Mouse (Mus musculus): ENCODE data around the gene Gm28051.

The Gm28051 gene

DNA sequence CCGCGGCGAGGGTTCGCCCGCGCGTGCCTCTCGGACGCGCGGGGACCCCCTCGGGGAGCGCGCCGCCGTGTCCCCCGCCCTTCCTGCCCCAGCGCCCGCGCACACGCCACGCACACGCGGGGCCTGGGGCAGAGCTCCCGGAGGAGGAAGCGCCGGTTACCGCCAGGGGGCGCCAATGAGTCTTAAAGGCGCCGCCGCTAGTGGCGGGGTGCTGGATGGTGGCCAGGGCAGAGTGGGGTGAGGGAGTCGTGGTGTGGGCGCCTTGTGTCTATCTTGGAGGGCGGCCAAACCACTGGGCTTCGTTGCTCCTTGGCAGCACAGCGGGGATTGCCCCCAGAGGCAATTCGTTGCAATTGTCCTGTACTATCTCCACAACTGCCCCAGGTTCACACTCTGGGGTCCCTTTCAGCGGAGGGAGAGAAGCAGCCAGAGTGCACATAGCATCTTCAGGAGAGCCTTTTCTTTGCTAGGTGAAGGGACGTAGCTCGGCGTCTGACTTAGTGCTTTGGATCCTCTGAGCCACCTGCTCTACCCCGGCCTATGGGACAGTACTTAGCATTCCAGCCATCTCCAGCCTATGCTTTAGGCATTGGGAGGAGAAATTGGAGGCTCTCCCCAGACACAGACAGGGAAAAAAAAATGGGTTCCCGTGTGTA lies 52.2 kb downstream of the Gm28051 start:
- DNase-seq = peak; percentile 75 to 77

- peak in 1 of 2 experiments; percentile 40 for DNase-seq
These were observed 52.9 kb downstream of the Gm28051 start, which contains the start of gene Itpk1 for GRCm38 (mm10) chr12:102704457-102705198. TSS of gene Itpk1 (minus strand) at chr12:102704930.

GRCm38 (mm10) chr12:102703921-102704408 lies 53.6 kb downstream of the Gm28051 start:
- no peak for DNase-seq

DNA sequence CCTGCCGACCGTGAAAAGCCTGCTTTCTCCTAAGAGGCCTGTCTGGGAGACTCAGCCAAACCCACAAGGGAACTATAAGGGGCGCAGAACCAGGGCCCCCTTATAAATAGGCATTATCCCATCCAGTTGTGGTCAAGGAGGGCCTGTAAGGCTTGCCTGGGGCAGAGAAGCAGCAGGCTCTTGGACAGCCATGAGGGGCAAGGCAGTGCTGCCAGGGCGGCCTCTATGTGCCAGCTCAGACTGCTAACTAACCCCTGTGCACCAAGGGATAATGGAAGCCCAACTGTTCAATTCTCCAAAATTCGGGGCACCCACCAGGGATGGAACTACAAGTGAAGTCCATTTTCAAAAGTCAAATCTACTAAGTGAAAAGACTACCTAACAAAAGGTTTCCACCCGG lies 54.1 kb downstream of the Gm28051 start:
- no peak for DNase-seq

GRCm38 (mm10) chr12:102703111-102703412 lies 54.5 kb downstream of the Gm28051 start:
- no peak for DNase-seq

GRCm38 (mm10) chr12:102702356-102703110 lies 55.0 kb downstream of the Gm28051 start:
- DNase-seq = peak; percentile 60 to 81

DNA sequence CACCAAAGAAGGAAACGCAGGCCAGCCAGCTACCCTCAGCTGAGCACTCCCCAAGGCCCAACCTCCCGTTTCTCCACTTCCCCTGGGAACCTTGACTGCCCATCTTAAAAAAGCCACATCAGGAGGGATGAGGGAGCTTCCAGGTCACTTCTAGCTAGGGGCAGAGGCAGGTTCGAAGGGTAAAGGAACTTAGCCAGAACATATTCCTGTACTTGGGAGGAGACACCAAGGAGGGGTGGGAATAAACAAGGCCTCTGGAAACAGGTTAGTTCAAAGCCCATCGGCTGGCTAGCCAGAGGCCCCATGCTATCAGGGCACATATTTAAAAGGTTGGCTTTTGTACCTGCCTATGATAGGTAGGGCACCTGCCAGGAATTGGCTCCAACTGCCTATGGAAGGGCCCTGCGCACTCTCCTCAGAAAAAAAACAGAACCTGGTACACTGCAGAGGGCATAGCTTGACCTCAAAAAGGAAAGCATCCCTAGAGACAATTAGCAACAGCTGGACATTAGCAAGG lies 55.8 kb downstream of the Gm28051 start:
- no peak for DNase-seq

- no peak for DNase-seq
These were observed 57.1 kb downstream of the Gm28051 start for GRCm38 (mm10) chr12:102700453-102700852.

DNA sequence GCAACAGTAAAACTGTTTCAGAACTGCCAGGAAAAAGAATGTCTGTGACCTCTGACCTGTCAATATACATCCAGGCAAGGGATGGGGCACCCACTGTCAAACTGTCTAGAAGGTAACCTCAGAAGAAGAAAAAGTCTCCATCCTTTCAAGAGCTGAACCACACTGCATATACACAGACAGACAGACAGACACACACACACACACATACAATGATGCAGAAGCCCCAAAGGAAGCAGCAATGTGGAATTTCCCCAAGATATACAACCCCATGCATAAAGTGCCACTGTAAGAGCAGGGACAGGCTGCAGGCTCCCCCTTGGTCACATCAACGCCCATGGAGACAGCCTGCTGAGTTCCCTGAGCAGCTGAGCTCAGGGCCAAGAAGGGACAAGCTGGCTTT lies 58.4 kb downstream of the Gm28051 start:
- DNase-seq = no peak

GRCm38 (mm10) chr12:102698089-102698684 lies 59.4 kb downstream of the Gm28051 start:
- no peak for DNase-seq

GRCm38 (mm10) chr12:102697381-102697780 lies 60.2 kb downstream of the Gm28051 start:
- DNase-seq = no peak

- no peak for DNase-seq
These were observed 60.8 kb downstream of the Gm28051 start for GRCm38 (mm10) chr12:102696635-102697354.

DNA sequence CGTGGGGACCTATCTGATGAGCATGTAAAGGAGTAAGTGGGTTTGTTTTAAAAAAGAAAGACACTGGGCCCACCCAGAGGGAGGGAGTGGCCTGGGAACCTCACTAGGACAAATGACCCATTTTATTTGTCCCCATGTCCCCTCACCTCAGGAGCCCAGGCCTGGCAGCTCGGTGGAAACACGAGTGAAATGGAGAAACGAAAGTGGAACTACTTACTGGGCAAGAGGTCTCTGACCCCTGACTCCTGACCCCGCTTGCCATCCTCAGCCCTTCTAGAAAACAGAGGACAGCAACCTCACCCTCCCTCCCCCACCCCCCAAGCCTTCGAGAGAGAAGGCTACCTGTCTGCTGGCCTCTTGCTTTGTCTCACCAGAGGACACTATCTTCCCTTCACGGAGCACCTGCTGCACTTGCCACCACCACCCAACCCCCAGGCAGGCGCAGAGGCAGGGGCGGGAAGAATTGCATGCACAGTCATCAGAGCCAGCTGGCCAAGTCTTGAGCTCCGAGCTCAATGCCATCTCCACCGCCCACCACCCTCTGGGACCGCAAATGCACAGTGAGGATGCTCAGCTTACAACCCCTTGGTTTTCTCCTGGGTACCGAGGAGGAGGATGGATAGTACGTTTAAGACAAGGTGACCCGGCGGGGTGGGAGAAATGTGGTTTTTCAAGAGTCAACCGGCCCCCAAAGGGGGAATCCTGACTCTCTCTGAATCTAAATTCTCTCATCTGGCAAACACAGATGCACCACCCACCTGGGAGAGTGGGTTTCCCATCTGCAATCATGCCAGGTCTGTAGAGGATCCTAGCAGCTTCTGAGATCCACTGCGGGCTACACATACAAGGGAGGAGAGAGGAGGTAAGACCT lies 62.0 kb downstream of the Gm28051 start:
- DNase-seq = no peak

DNA sequence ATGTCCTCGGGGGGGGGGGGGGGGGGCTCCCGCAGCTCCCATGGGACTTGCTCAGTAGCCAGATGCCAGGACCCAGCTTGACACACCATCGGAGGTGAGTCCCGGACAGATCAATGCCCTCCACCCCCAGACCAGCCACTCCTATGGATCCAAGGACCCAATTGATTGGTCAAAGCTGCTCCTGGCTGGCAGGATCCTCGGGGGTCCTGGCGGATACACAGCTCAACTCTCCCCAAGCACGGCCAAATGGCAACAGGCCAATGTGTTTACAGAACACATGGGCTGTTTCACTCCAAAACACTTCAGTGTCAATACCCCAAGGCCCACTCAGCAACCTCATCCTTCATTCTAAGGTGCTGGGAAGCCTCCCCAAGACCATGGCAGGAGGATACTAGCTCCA lies 65.8 kb downstream of the Gm28051 start:
- DNase-seq = no peak

DNA sequence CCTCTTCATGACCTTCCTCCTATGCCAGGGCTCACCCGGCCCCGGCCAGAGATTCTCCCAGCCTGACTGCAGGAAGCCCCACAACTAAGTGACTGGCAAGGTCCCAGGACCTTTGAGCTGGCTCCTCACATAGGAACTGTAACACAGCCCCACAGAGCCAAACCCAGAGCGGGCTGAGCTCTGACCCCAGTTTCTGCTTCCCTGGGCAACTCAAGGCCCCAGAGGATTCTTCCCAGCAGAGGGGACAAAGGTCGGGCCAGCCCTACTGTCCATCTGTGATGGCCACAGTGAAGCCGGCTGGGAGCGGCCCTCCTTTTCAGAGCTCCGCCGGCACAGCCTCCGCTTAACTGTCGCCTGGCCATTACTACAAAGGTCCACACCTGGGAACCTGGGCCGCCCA lies 66.4 kb downstream of the Gm28051 start:
- DNase-seq = peak; percentile 89 to 91

GRCm38 (mm10) chr12:102689773-102690563 lies 67.6 kb downstream of the Gm28051 start:
- DNase-seq = no peak

DNA sequence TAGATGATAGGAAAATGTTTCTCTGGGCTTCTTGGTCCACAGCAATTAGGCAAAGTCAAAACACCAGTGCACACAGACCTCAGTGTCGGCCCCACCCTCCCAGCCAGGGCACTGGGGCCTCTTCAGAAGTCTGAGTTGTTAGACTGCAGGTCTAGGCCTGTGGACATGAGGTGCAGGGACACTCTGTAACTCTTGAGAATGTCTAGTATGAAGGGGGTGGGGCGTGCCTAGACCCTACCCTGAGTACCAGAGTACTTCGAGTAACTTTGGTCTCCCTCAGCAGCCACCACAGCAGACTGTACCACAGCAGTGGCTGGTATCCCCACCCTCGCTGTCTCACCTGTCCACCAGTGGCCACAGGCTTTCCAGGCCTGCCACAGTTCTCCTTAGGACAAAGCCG lies 71.2 kb downstream of the Gm28051 start:
- DNase-seq = no peak

GRCm38 (mm10) chr12:102685523-102685931 lies 72.0 kb downstream of the Gm28051 start:
- no peak for DNase-seq

DNA sequence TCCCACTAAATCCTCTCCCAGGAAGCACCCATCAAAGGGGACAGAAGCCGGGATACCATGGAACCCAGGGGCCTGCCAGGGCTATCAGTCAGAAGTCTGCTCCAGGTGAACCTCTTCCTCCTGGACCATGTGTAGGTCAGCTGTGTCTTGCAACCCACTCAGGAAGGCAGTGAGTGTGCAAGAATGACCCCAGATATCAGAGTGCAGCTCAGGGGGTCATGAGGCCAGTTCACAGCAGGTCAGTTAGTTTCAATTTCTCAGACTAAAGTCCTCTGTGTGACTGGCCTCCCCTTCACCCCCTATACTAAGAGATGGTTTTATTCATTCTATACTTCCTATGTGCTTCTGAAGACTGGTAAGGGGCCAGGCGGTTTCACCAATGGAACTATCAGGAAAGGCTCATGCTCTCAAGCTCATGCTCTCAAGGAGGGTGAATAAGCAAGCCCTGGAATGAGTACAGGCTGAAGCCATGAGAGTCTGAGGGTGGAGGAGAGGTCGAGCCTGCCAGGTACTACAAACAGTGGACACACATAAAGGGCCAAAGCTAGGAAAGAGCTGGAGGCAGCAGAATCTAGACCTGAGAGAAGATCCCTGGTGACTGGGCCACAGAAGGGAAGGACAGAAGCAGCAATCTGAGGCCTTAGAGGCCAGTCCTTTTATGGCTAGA lies 72.7 kb downstream of the Gm28051 start:
- DNase-seq = no peak

DNA sequence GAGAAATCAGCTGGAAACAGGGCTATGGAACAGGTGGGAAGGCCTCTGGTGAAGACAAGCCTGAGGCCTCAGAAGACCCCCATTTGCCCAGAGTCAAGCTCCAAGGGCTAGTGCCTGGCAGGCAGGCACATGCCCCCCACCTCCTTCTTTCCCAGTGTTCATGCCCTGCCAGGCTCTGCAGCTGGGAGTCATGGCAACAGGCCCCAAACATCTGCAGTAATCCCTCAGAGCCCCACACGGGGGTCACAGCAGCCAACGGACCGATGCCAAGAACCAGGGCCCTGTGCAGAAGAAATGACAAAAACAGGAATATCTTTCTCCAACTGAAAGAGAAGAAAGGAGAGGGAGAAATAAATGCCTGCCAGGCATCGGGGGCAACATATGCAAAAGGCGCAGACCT lies 73.6 kb downstream of the Gm28051 start:
- no peak for DNase-seq

Data from kidney, adult 8-10 months (tissue).